Mouse (Mus musculus): ENCODE measurements around the gene Rnf123. TPM values are rescaled to one million over a fixed set of nuclear protein-coding genes. Genes with fewer than 3 reads are reported as not detected.

Gene Rnf123
- polyA plus RNA-seq, 1 experiment from 2014 or later, result 32.2 TPM

DNA sequence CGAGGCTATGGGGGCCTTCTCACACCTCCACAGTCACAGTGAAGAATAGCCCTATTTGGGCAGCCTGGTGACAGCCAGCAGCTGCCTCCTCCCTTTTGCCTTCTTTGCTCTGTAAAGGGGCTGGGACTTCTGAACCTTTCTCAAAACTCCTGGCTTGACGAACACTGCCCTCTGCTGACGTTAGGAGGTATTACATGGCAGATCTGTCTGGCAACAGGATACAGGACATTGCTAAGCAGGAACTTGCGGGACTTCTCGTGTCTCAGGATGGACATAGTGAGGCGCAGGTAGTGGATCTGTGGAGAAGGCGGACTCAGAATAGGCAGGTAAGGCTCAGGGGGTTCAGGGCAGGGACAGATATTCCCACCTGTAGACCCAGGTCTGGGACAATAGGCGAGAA, 15.2 kb downstream of the Rnf123 start:
- no peaks in the 10 kb centered on the region for H3K27me3 ChIP-seq (ENCODE audit: low read depth, poor library complexity, severe bottlenecking)
- H3K9me3 ChIP-seq (replicated peaks), result no peaks in the 10 kb centered on the region
- H3K4me3 ChIP-seq, result no peak overlapping the region
- peaks cover 8% of the 10 kb centered on the region for H3K4me1 ChIP-seq
- no peak overlapping the region for H3K27ac ChIP-seq (replicated peaks)
- H3K36me3 ChIP-seq, result peaks cover 66% of the 10 kb centered on the region
- 26% methylated on average over 8 of the region's 8 CpGs for WGBS
- peak; percentile 88 for DNase-seq (ENCODE audit: low spot score)

GRCm38 (mm10) chr9:108067199-108067598, 15.9 kb downstream of the Rnf123 start:
- Histone ChIP-seq H3K9me3 (replicated peaks) (no peaks in the 10 kb centered on the region), H3K4me3 (no peak overlapping the region), H3K27me3 (ENCODE audit: low read depth, poor library complexity, severe bottlenecking) (no peaks in the 10 kb centered on the region), H3K27ac (replicated peaks) (no peak overlapping the region), H3K36me3 (peaks cover 73% of the 10 kb centered on the region), H3K4me1 (peaks cover 1% of the 10 kb centered on the region)
- 89% methylated on average over 7 of the region's 7 CpGs for WGBS
- no peak for DNase-seq (ENCODE audit: low spot score)

DNA sequence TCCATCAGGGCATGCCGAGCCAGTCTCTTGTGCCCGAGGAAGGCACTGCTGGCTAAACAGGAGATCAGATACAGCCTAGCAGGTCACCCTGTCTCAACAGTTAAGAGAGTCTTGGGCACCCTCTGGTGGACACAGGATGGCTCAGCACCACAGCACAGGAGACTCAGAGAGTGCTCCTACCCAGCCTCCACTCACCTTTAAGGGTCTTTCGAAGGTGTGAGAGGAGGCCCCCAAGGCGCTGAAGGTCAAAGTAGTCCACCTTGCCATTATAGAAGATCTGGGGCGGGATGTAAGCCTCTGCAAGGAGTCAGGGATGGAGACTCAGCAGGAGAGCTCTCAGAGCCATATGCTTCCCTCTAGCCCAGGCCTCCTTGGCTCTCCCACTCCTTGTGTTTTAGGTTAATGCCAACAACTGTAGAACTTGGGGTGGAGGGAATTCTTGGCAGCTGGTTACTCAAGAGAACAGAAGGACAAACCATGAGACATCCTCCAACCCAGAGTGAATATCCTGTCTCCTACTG, 17.6 kb downstream of the Rnf123 start:
- WGBS, result 51% methylated on average over 5 of the region's 5 CpGs
- no peaks in the 10 kb centered on the region for H3K27me3 ChIP-seq (ENCODE audit: low read depth, poor library complexity, severe bottlenecking)
- no peak overlapping the region for H3K4me3 ChIP-seq
- no peaks in the 10 kb centered on the region for H3K9me3 ChIP-seq (replicated peaks)
- H3K4me1 ChIP-seq, result no peaks in the 10 kb centered on the region
- peaks cover 77% of the 10 kb centered on the region for H3K36me3 ChIP-seq
- H3K27ac ChIP-seq (replicated peaks), result no peak overlapping the region
- peak; percentile 44 for DNase-seq (ENCODE audit: low spot score)

GRCm38 (mm10) chr9:108063361-108063760, 19.8 kb downstream of the Rnf123 start:
- Histone ChIP-seq H3K9me3 (replicated peaks) (no peaks in the 10 kb centered on the region), H3K27ac (replicated peaks) (no peak overlapping the region), H3K4me1 (no peaks in the 10 kb centered on the region), H3K4me3 (no peak overlapping the region), H3K27me3 (ENCODE audit: low read depth, poor library complexity, severe bottlenecking) (no peaks in the 10 kb centered on the region), H3K36me3 (peaks cover 80% of the 10 kb centered on the region)
- no peak for DNase-seq (ENCODE audit: low spot score)
- WGBS, result 93% methylated on average over 12 of the region's 12 CpGs

GRCm38 (mm10) chr9:108062142-108062541, 21.0 kb downstream of the Rnf123 start:
- Histone ChIP-seq H3K27ac (replicated peaks) (no peak overlapping the region), H3K36me3 (peaks cover 91% of the 10 kb centered on the region), H3K4me1 (no peaks in the 10 kb centered on the region), H3K27me3 (ENCODE audit: low read depth, poor library complexity, severe bottlenecking) (no peaks in the 10 kb centered on the region), H3K9me3 (replicated peaks) (no peaks in the 10 kb centered on the region), H3K4me3 (no peak overlapping the region)
- WGBS, result 91% methylated on average over 3 of the region's 3 CpGs
- DNase-seq (ENCODE audit: low spot score), result no peak

DNA sequence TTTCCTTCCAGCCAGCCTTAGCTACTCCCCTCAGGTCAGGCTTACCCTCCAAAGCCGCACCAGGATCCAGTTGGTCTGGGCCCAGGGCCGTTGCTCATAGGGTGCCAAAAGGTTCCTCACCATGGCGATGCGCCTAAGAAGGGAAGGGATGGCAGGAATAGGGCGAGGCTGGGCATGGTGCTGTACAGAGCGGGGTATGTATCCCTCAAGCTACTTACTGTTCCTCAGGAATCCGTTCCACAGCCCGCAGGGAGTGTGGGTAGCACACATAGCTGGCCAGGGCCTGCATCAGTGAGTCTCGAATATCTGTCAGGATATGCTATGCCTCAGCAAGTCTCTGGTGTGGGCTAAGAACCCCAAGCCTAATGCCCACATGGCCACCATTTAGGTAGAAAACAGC, 24.9 kb downstream of the Rnf123 start:
- Histone ChIP-seq H3K27me3 (ENCODE audit: low read depth, poor library complexity, severe bottlenecking) (no peaks in the 10 kb centered on the region), H3K4me1 (peaks cover 5% of the 10 kb centered on the region), H3K4me3 (no peak overlapping the region), H3K27ac (replicated peaks) (no peak overlapping the region), H3K9me3 (replicated peaks) (no peaks in the 10 kb centered on the region), H3K36me3 (peaks cover 96% of the 10 kb centered on the region)
- 95% methylated on average over 9 of the region's 9 CpGs for whole genome bisulfite sequencing
- no peak for DNase-seq (ENCODE audit: low spot score)

DNA sequence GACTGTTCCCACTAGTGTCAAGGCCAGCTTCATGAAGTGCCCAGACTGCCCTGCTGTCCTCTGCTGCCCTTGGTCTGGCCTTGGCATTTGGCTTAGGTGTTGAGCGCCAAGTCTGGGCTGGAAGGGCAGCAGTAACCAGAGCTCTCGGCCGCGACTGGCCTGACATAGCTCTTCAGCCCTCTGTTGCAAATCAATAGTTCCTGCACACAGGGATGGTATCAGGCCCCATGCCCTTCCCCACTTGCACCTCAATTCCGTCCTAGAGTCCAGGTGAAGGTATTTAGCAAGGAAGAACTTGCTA, 25.9 kb downstream of the Rnf123 start:
- 93% methylated on average over 5 of the region's 5 CpGs for WGBS
- no peak for DNase-seq (ENCODE audit: low spot score)

DNA sequence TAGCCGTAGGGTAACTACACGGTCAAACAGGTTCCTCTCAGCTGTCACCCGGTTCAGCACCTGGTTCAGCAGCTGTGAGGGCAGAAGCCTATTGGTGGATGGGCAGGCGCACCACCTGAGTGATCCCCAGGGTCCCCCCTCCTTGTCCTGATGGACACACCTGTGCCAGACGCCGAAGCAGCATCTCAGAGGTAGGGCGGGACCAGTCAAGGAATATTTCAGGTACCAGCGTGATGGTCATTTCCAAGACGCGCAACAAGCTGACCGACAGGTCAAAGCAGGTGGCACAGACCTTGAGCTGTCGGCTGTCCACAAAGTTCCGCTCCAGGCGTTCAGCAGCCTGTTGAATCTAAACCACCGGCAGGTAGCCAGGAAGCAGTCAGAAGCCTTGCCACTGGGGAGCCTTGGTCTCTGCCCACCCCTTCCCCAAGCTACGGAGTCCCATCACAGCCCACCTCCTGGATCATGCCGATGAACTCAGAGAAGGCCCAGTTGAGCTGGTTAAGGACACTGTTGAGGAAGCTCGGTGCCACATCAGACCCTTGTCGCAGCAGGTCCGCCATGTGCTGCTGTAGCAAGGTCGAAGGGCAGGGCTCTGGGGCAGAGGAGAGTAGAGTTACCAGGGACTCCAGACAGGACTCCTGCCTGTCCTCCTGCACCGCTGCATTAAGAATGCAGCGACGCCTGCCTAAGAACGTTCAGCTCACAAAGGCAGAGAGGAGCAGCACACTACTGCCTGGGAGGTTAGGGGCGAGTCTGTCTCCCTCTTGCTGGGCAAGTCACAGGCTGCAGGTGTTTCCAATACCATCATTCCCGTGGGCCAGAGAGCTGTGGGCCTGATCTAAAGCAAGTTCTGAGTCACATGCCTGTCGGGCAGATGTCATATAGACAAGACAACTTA, 26.5 kb downstream of the Rnf123 start:
- peaks cover 88% of the 10 kb centered on the region for H3K36me3 ChIP-seq
- H3K4me1 ChIP-seq, result peaks cover 10% of the 10 kb centered on the region
- no peaks in the 10 kb centered on the region for H3K9me3 ChIP-seq (replicated peaks)
- no peak for DNase-seq (ENCODE audit: low spot score)
- 80% methylated on average over 28 of the region's 28 CpGs for WGBS
- no peaks in the 10 kb centered on the region for H3K27me3 ChIP-seq (ENCODE audit: low read depth, poor library complexity, severe bottlenecking)
- no peak overlapping the region for H3K4me3 ChIP-seq
- no peak overlapping the region for H3K27ac ChIP-seq (replicated peaks)

More for the DNA sequence above, 25.9 kb downstream of the Rnf123 start:
- Histone ChIP-seq H3K4me3 (no peak overlapping the region), H3K4me1 (peaks cover 10% of the 10 kb centered on the region), H3K9me3 (replicated peaks) (no peaks in the 10 kb centered on the region), H3K27me3 (ENCODE audit: low read depth, poor library complexity, severe bottlenecking) (no peaks in the 10 kb centered on the region), H3K36me3 (peaks cover 88% of the 10 kb centered on the region), H3K27ac (replicated peaks) (no peak overlapping the region)

GRCm38 (mm10) chr9:108055661-108056237, 27.4 kb downstream of the Rnf123 start:
- DNase-seq (ENCODE audit: low spot score), result no peak
- Histone ChIP-seq H3K9me3 (replicated peaks) (no peaks in the 10 kb centered on the region), H3K4me3 (no peak overlapping the region), H3K27ac (replicated peaks) (no peak overlapping the region), H3K27me3 (ENCODE audit: low read depth, poor library complexity, severe bottlenecking) (no peaks in the 10 kb centered on the region), H3K36me3 (peaks cover 92% of the 10 kb centered on the region), H3K4me1 (peaks cover 10% of the 10 kb centered on the region)
- WGBS, result 88% methylated on average over 6 of the region's 6 CpGs

DNA sequence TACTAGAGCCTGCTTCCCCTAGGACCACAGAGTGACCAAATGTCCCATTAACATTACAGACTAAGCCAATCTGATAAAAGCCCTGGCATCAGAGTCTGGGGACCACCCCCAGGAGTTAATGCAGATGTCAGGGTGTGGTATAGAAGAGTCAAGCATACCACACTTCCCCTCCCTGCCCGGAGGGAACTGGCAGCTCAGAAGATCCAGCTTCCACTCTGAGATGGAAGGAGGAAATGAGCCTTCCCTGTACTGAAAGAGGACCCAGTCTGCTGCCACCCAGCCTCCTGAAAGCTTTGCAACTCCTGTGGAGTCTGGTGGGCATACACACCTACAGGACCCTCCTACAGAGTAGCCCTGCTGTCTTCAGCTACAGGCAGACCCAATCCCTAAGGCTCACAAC, 28.1 kb downstream of the Rnf123 start:
- Histone ChIP-seq H3K4me1 (peaks cover 13% of the 10 kb centered on the region), H3K27ac (replicated peaks) (no peak overlapping the region), H3K36me3 (peaks cover 91% of the 10 kb centered on the region), H3K4me3 (no peak overlapping the region), H3K9me3 (replicated peaks) (no peaks in the 10 kb centered on the region), H3K27me3 (ENCODE audit: low read depth, poor library complexity, severe bottlenecking) (no peaks in the 10 kb centered on the region)
- DNase-seq (ENCODE audit: low spot score), result no peak
- 88% methylated on average over 1 of the region's 1 CpGs for WGBS

GRCm38 (mm10) chr9:108054331-108055040, 28.7 kb downstream of the Rnf123 start:
- no peak overlapping the region for H3K27ac ChIP-seq (replicated peaks)
- 91% methylated on average over 22 of the region's 22 CpGs for WGBS
- peaks cover 19% of the 10 kb centered on the region for H3K4me1 ChIP-seq
- peaks cover 85% of the 10 kb centered on the region for H3K36me3 ChIP-seq
- DNase-seq (ENCODE audit: low spot score), result no peak
- no peaks in the 10 kb centered on the region for H3K9me3 ChIP-seq (replicated peaks)
- no peak overlapping the region for H3K4me3 ChIP-seq
- no peaks in the 10 kb centered on the region for H3K27me3 ChIP-seq (ENCODE audit: low read depth, poor library complexity, severe bottlenecking)

GRCm38 (mm10) chr9:108053665-108054225, 29.4 kb downstream of the Rnf123 start:
- H3K4me3 ChIP-seq, result no peak overlapping the region
- WGBS, result 95% methylated on average over 15 of the region's 15 CpGs
- H3K4me1 ChIP-seq, result peaks cover 20% of the 10 kb centered on the region
- no peak overlapping the region for H3K27ac ChIP-seq (replicated peaks)
- no peaks in the 10 kb centered on the region for H3K27me3 ChIP-seq (ENCODE audit: low read depth, poor library complexity, severe bottlenecking)
- H3K9me3 ChIP-seq (replicated peaks), result no peaks in the 10 kb centered on the region
- peaks cover 77% of the 10 kb centered on the region for H3K36me3 ChIP-seq
- no peak for DNase-seq (ENCODE audit: low spot score)

All from midbrain, embryonic 10.5 days (tissue).